Mouse (Mus musculus) Patski (cell line): ENCODE data around the gene Ckap4. TPM values are rescaled to one million over a fixed set of nuclear protein-coding genes. Genes with fewer than 3 reads are reported as not detected.
A peak's percentile ranks its signal among the peaks of the same experiment; 100 is the strongest.

ENCODE experiments used
- ATAC-seq: fragments of 100-300 bp; one replicate; pipeline ENCODE4 v1.8.0; 2021
- CTCF ChIA-PET: fragments of 350-600 bp; sonication (Branson Sonifier 250); formaldehyde crosslinking; loops from one replicate; lab custom pipeline; 2022; ENCODE audit warnings: inconsistent platforms; lab: Charles Lee
- POLR2A ChIA-PET: fragments of 350-600 bp; sonication (Branson Sonifier 250); formaldehyde crosslinking; loops from one replicate; lab custom pipeline; 2022; ENCODE audit warnings: antibody characterized with exemption, inconsistent platforms; lab: Charles Lee
- DNase-seq: peaks from one replicate; pipeline ENCODE4 v3.0.0-alpha.2; 2011; ENCODE audit warnings: low read depth, low spot score
- H3K27me3 ChIP-seq: fragments of 371-371 bp; one replicate; pipeline ENCODE4 v1.5.1; 2021
- CTCF ChIP-seq: fragments of 100-300 bp; IDR thresholded peaks from one replicate; pipeline ENCODE4 v1.5.1; 2021
- in situ Hi-C: fragments of 300-500 bp; cut with MboI; formaldehyde crosslinking; loops from 3 replicates; pipeline ENCODE4 v1.11.1; 2018; ENCODE audit warnings: low pct_unique_long_range_greater_than_20kb, mixed read lengths
- polyA plus RNA-seq: library from polyadenylated mRNA; unstranded; gene quantifications from one replicate; pipeline ENCODE4 v1.2.3, GENCODE M21; 2021

The Ckap4 gene
- polyA plus RNA-seq, 1 experiment from 2014 or later = 62.4 TPM

DNA sequence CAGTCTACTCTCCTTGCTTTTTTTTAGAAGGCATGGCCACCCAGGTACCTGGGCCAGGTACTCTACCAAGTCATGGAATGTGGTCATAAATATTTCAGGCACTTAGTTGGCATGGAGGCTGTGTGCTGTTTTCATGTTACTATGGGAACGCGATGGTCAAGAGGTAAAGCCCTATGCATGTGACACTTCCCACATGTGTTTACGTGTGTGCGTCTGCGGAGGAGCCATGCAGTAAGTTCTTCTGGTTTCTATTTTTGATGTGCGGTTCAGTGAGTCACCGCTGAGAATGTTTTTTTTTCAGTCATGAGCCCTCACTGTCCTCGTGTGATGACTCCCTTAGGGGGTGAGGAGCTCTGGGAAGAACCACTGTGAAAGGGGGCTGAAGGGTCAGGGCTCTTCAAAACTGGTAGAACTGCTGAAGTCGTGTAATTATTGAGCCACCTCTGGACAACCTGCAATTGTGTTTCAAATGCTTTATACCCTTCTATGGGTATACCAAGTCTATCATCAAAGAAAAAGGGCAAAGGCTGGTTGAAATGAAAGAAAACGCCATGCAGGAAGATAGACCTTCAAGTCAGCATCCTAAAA, 37.3 kb upstream of the Ckap4 start:
- H3K27me3 ChIP-seq = peaks cover 8% of the 10 kb centered on the region
- ChIA-PET CTCF (no interaction called here), POLR2A (no interaction called here)
- in situ Hi-C loops = loop anchor here (5.0 kb wide), 1 partner anchor 39 kb away; the partner anchor contains the start of gene Ckap4
- TF ChIP-seq CTCF = no peak
- DNase-seq = peak; percentile 27
- no peak for ATAC-seq

DNA sequence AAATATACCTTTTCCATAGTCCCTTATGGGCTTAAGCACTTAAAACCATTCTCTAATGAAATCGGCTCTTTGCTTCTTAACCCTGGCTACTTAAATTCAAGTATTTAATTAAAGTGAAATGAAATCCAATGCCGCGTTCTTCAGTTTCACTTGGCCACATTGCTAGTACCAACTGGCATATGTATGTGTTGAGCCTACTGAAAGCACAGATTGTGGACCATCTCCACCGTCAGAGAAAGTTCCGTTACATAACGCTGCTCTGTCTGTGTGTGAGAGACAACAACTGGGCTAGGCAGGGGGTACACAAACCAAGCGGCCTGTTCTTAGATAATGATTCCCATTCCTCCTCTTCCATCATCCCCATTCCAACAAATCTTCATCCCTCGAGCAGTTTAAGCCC, 30.6 kb upstream of the Ckap4 start:
- DNase-seq (no peak), ATAC-seq (no peak)
- in situ Hi-C loops = no loop called here
- TF ChIP-seq CTCF = no peak
- H3K27me3 ChIP-seq = peaks cover 26% of the 10 kb centered on the region
- CTCF ChIA-PET = no interaction called here
- POLR2A ChIA-PET = no interaction called here

DNA sequence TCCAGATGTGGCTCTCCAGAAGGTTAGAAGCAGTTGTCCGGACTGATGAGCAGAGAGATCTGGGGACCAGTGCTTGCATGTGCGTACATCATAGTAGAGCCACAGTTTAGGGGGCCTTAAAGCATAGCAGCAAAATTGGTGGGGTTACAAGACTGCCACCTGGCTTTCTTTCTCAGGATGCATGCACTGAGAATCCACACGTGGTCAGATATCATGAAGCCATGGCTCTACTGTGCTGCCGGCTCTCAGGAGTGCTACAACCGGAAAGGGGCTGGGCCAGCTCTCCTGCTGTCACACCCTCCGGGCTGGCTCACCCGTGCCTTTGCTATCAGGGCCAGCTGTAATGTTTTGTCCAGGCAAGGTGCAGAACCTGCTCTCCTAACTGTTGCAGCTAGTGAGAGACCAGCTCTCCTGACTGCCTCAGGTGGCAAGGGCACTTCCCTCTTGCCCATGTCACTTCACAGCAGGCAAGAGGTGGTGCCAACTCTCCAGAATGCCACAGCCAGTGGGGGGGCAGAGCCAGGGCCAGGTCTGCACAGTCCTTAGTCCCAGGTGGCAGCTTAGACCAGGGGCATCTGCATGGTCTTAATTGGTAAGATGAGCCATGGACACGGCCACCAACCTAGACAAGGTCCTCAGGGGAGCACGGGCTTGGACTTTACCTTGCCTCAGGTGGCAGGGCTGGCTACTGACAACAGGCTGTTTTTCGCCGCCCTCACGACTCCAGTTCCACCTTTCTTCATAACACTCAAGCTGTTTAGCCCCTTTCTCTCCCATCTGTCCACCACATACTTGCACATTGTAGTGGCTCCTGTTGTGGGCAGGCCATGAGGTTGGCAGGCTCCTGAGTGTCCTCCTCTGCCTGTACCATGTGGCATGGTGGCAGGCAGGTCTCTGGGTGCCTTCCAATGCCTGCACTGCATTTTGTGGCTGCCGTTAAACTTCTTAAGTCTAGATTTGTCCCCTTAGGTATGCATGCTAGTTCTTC, 29.0 kb upstream of the Ckap4 start:
- DNase-seq = no peak
- no peak for ATAC-seq
- in situ Hi-C loops = no loop called here
- H3K27me3 ChIP-seq = peaks cover 26% of the 10 kb centered on the region
- ChIA-PET CTCF (no interaction called here), POLR2A (no interaction called here)
- TF ChIP-seq CTCF = no peak

DNA sequence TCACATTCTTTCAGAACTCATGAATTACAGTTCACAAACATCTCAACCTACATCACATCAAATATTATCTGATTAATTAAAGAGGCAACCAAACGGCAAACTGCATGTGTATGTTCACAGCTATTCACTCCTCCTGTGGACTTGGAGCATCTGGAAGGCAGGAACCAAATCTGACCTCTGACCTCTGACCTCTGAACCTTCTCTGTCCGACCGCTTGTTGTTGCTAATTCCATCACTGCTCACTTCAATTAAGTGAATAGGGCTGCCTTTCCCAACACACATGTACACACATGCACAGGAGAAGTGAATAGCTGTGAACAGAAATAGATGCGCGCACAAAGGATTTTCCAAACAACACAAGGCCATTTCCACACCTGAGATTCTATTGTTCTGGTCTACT, 28.3 kb upstream of the Ckap4 start:
- in situ Hi-C loops = no loop called here

DNA sequence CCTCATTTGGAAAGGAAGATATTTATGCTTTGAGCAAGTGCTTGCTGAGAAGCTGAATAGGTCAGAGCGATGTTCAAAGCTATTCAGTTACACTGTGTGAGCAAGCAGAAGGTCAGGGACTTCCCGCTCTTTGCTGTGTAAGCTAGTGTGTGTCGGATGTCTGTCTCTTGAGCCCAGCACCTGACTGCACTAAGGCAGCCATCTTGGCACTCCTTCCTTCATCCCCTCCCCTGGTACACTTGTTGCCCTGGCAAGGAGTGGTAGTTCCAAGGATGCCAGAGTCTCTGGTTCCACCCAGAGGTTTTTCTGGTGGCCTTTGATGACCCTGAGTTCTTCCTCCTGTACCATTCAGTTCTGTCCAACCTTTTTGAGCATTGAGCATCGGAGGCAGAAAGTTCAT, 26.1 kb upstream of the Ckap4 start:
- TF ChIP-seq CTCF = no peak
- in situ Hi-C loops = no loop called here
- ChIA-PET POLR2A (no interaction called here), CTCF (interaction anchor here (0.9 kb wide), 1 partner anchor 45 kb away, joined by 3 read pairs; no protein-coding TSS in a partner anchor)
- DNase-seq = no peak
- no peak for ATAC-seq
- H3K27me3 ChIP-seq = peaks cover 17% of the 10 kb centered on the region

More for the DNA sequence above, 28.3 kb upstream of the Ckap4 start:
- H3K27me3 ChIP-seq = peaks cover 25% of the 10 kb centered on the region
- ATAC-seq (no peak), DNase-seq (no peak)
- POLR2A ChIA-PET = no interaction called here
- no peak for TF ChIP-seq CTCF
- CTCF ChIA-PET = no interaction called here

DNA sequence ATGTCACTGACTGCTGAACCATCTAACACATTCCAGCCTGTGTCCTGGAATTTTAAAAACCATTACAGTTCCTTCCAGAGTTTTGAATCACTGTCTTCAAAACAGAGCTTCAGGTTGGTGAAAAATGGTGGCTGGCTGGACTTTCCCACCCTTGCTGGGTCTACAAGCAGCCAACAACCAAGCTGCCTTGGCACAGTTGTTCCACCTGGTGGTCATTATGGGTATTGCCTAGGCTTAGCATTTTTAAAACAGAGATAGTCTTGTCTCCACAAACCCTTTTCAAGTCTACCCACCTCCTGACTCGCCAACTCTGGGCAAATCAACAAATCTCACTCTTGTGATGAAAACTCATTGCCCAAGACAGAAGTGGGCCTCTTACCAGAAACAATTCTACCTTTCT, 24.6 kb upstream of the Ckap4 start:
- no peak for TF ChIP-seq CTCF
- DNase-seq (no peak), ATAC-seq (no peak)
- CTCF ChIA-PET = no interaction called here
- in situ Hi-C loops = no loop called here
- POLR2A ChIA-PET = no interaction called here
- peaks cover 14% of the 10 kb centered on the region for H3K27me3 ChIP-seq

DNA sequence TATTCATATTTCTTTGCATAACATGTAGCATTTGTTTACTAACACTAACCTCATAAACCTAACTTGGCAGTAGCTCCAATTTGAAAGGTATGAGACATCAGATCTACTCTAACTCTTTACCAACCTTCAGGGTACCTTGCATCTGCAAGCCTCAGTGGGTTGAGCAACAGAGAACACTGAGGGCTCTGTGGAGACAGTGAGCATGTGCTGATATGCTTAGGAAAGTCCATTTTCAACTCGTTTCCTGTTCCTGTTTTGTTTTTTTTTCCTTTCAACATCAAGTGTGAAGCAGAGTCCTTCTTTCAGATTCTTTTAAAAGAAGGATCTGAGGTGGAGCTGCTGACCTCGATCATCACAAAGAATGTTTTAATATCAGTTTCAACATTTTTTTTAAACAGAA, 22.3 kb upstream of the Ckap4 start:
- DNase-seq = no peak
- no peak for TF ChIP-seq CTCF
- ChIA-PET CTCF (interaction anchor here (1.6 kb wide), 1 partner anchor 11 kb away, joined by 5 read pairs; no protein-coding TSS in a partner anchor), POLR2A (no interaction called here)
- in situ Hi-C loops = no loop called here
- H3K27me3 ChIP-seq = no peaks in the 10 kb centered on the region
- no peak for ATAC-seq

DNA sequence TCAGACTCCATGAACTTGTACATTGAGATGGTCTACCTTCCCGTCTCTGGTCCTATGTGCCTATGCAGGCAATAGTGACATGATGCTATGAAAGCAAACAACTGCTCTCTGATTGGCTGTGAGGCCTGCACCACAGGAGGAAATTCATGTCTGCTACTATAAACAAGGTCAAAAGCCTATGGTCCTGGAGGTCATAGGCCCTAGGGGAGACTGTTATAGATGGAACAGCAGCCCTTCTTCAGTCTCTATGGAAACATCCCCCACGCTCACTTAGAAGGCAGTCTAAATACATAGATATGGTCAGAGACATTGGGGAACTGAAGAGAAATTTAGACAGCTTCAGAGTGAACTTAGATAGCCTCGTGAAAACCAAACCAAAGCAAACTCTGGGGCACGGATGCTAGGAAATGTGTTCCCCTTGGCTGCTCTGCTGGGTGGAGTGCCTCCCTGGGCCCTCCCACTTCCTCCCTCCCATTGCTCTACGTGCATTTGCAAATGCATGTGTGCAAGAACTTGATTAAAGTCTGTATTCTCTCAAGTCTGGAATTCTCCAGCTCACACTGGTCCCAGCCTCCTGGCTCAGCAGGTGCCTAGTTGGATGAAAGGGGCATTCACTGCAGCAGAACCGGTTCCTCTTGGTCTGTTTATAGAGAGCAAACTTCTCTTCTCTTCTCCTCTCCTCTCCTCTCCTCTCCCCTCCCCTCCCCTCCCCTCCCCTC, 20.6 kb upstream of the Ckap4 start:
- no peaks in the 10 kb centered on the region for H3K27me3 ChIP-seq
- in situ Hi-C loops = no loop called here
- ChIA-PET POLR2A (no interaction called here), CTCF (no interaction called here)
- DNase-seq = no peak
- ATAC-seq = no peak
- TF ChIP-seq CTCF = no peak

DNA sequence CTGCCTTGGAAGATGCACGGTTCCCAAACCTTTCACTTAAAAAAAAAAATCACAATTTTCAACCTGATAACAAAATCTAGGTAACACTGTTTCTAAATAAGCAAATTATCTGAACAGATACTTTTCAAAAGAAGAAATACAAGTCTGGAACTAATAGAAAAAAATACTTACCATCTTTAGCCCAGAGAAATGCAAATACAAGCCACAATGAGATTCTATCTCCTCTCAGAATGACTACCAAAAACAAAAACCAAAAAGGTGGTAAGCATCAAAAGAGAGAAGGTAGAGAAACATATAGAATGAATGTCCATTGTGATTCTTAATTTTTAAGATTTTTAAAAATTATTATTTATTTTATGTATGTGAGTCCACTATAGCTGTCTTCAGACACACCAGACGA, 18.6 kb upstream of the Ckap4 start:
- in situ Hi-C loops = no loop called here
- TF ChIP-seq CTCF = no peak
- ChIA-PET CTCF (no interaction called here), POLR2A (no interaction called here)
- H3K27me3 ChIP-seq = no peaks in the 10 kb centered on the region
- no peak for ATAC-seq
- no peak for DNase-seq

DNA sequence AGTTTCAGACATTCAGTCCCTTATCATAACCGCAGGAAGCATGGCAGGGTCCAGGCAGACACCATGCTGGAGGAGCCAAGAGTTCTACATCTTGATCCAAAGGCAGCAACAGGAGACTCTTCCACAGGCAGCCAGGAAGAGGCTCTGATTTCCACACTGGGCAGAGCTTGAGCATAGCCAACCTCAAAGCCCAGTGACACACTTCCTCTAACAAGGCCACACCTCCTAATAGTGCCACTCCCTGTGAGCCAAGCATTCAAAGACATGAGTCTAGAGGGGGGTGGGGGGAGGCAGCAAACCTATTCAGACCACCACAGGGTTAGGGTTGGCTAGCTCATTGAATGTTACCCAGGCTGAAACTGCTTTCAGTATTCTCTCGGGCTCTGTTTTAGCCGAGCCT, 18.0 kb upstream of the Ckap4 start:
- POLR2A ChIA-PET = no interaction called here
- in situ Hi-C loops = no loop called here
- CTCF ChIA-PET = no interaction called here

More for the DNA sequence above, 18.0 kb upstream of the Ckap4 start:
- ATAC-seq (no peak), DNase-seq (no peak)
- TF ChIP-seq CTCF = no peak
- no peaks in the 10 kb centered on the region for H3K27me3 ChIP-seq
